Mouse (Mus musculus): ENCODE data around the gene Mllt6.

DNA sequence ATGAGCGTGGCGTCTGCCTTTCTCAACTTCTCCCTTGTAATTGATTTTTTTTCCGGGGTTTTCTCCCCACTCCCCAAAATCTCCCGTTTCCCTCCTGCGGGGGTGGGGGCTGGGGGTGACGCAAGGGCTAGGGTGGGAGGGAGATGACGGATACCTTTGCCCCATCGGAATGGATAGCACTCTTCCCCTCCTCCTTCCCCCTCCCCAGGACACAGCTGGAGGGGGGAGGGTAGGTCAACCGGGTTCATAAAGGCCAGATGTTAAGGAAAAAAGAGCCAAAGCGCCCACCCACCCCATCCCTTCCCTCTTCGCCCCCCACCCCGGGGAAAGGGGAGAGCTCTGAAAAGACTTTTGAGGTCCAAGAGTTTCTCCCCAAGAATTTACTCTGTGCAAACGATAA, 36.8 kb upstream of the Mllt6 start:
- TF ChIP-seq CTCF (IDR thresholded peaks at IDR 0.05) (no peak), POLR2A (IDR thresholded peaks at IDR 0.05; ENCODE audit: insufficient read depth, low read depth, low read length) (no peak)
